Mouse (Mus musculus): ENCODE data around the gene Clic3. TPM values are rescaled to one million over a fixed set of nuclear protein-coding genes. Genes with fewer than 3 reads are reported as not detected.

The Clic3 gene
- polyA plus RNA-seq, 1 experiment from 2014 or later, result 3.3 TPM

DNA sequence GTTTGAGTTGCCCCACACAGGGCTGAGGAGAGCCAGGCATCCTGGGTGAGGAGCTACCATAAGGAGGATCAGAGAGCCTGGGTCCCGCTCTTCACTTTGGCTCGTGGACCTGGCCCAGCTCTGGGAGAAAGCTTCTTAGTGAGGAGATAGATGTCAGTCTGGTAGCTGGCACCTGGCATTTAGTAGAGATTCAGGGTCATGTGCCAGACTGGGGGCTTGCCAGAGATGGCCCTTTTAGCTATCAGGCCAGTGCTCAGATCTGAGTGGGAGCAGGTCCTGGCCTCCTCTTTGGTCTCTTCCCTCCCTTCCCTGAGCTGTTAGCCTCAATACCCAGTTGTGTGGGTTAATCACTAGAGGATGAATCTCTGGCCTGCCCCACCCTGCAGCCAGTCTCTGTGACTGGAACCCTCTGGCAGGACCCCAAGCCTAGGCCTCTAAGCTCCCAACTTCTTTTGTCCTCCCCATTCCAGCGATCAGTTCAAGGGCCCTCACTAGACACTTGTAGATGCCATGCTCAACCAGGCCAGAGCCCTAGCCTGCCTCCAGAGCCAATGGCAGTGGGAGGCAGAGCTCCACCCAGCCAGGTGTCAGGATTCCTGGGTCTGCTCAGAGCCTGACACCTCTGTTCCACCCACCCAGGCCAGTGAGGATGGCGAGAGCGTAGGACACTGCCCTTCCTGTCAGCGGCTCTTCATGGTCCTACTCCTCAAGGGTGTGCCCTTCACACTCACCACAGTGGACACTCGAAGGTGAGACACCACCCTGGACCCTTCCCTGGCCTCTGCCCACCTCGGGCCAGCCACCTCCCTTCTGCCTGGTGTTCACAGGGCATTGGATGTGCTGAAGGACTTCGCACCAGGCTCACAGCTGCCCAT lies 621 bp downstream of the Clic3 start:
- Histone ChIP-seq H3K27me3 (no peaks in the 10 kb centered on the region), H3K4me2 (replicated peaks) (no peak overlapping the region), H3K27ac (replicated peaks) (no peak overlapping the region), H3K36me3 (no peaks in the 10 kb centered on the region), H3K4me3 (no peak overlapping the region), H3K4me1 (peaks cover 26% of the 10 kb centered on the region), H3K9me3 (no peaks in the 10 kb centered on the region), H3K9ac (replicated peaks) (no peak overlapping the region)
- 86% methylated on average over 9 of the region's 9 CpGs for WGBS
- no peak for ATAC-seq (replicated peaks)

DNA sequence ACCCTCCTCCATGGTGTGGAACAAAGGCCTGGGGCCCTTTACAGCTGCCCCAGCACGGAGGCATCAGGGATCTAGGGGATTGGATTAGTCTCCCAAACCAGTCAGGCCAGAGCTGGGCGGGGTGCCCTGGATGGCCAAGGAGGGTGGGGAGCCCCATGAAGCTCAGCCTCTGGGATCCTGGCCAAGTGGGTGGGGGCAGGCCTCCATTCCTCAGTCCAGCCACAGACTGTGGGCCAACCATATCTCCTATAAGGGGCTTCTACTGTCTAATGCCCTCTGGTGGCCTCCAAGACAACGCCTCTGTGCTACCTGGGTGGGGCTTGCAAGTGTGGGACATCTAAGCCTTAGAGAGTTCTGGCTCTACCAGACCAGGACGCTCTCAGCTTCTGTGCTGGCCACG lies 2.3 kb downstream of the Clic3 start:
- Histone ChIP-seq H3K4me1 (peaks cover 26% of the 10 kb centered on the region), H3K4me2 (replicated peaks) (no peak overlapping the region), H3K36me3 (no peaks in the 10 kb centered on the region), H3K27me3 (no peaks in the 10 kb centered on the region), H3K9ac (replicated peaks) (no peak overlapping the region), H3K9me3 (no peaks in the 10 kb centered on the region), H3K4me3 (no peak overlapping the region), H3K27ac (replicated peaks) (no peak overlapping the region)
- 84% methylated on average over 5 of the region's 5 CpGs for WGBS
- no peak for ATAC-seq (replicated peaks)

DNA sequence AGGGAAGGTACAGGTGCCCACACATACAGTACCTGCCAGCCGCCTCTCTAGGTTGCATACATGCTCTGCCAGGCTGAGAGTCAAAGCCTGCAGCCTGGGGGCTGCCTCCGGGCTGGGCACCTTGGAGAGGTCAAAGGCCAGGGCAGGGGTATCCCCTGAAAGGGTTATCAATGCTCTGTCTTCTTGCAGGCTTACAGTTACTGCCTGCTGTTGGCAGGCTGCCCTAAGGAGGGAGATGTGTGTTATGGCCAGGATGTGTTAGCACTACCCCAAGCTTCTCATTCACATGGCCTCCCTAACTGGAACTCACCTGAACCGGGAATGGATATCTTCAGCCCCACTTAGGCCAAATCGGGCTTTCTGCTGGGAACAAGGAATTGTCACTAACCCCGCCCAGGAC lies 3.5 kb downstream of the Clic3 start:
- peak overlapping the region; percentile 90 for H3K4me2 ChIP-seq (replicated peaks)
- H3K4me1 ChIP-seq, result peaks cover 26% of the 10 kb centered on the region
- peak overlapping the region; percentile 88 for H3K9ac ChIP-seq (replicated peaks)
- no peaks in the 10 kb centered on the region for H3K9me3 ChIP-seq
- H3K27ac ChIP-seq (replicated peaks), result peak overlapping the region; percentile 99
- ATAC-seq (replicated peaks), result peak; percentile 38
- H3K27me3 ChIP-seq, result no peaks in the 10 kb centered on the region
- 27% methylated on average over 5 of the region's 5 CpGs for WGBS
- peak overlapping the region; percentile 83 for H3K4me3 ChIP-seq
- H3K36me3 ChIP-seq, result no peaks in the 10 kb centered on the region

- peak within 1 kb of the TSS; percentile 90 for H3K4me2 ChIP-seq (replicated peaks)
- no peaks in the 10 kb centered on the region for H3K27me3 ChIP-seq
- H3K36me3 ChIP-seq, result no peaks in the 10 kb centered on the region
- H3K27ac ChIP-seq (replicated peaks), result peak within 1 kb of the TSS; percentile 99
- ATAC-seq (replicated peaks), result peak; percentile 90
- no peaks in the 10 kb centered on the region for H3K9me3 ChIP-seq
- WGBS, result under 1% methylated on average over 48 of the region's 48 CpGs
- H3K9ac ChIP-seq (replicated peaks), result peak within 1 kb of the TSS; percentile 88
- H3K4me3 ChIP-seq, result peak within 1 kb of the TSS; percentile 83
- H3K4me1 ChIP-seq, result peaks cover 26% of the 10 kb centered on the region
These were observed 4.1 kb downstream of the Clic3 start, which contains the start of gene Paxx for GRCm38 (mm10) chr2:25460551-25461309. TSS of gene Paxx (minus strand) at chr2:25461094.

GRCm38 (mm10) chr2:25461407-25461806 lies 4.8 kb downstream of the Clic3 start:
- 22% methylated on average over 3 of the region's 3 CpGs for WGBS
- Histone ChIP-seq H3K4me1 (peaks cover 26% of the 10 kb centered on the region), H3K27me3 (no peaks in the 10 kb centered on the region), H3K27ac (replicated peaks) (peak overlapping the region; percentile 99), H3K4me2 (replicated peaks) (peak overlapping the region; percentile 90), H3K9ac (replicated peaks) (peak overlapping the region; percentile 88), H3K4me3 (peak overlapping the region; percentile 83), H3K9me3 (no peaks in the 10 kb centered on the region), H3K36me3 (no peaks in the 10 kb centered on the region)
- ATAC-seq (replicated peaks), result peak; percentile 1; the same call in 1 of the 2 replicates

- Histone ChIP-seq H3K4me3 (no peak overlapping the region), H3K36me3 (no peaks in the 10 kb centered on the region), H3K4me2 (replicated peaks) (no peak overlapping the region), H3K9me3 (no peaks in the 10 kb centered on the region), H3K4me1 (peaks cover 27% of the 10 kb centered on the region), H3K27ac (replicated peaks) (no peak overlapping the region), H3K27me3 (no peaks in the 10 kb centered on the region), H3K9ac (replicated peaks) (no peak overlapping the region)
- no peak for ATAC-seq (replicated peaks)
- WGBS, result 85% methylated on average over 3 of the region's 3 CpGs
These were observed 7.0 kb downstream of the Clic3 start for GRCm38 (mm10) chr2:25463630-25464029.

- H3K9me3 ChIP-seq, result no peaks in the 10 kb centered on the region
- 85% methylated on average over 2 of the region's 2 CpGs for WGBS
- no peak overlapping the region for H3K9ac ChIP-seq (replicated peaks)
- no peak for ATAC-seq (replicated peaks)
- H3K27me3 ChIP-seq, result no peaks in the 10 kb centered on the region
- no peak overlapping the region for H3K4me2 ChIP-seq (replicated peaks)
- no peaks in the 10 kb centered on the region for H3K36me3 ChIP-seq
- H3K27ac ChIP-seq (replicated peaks), result no peak overlapping the region
- H3K4me1 ChIP-seq, result peaks cover 26% of the 10 kb centered on the region
- no peak overlapping the region for H3K4me3 ChIP-seq
These were observed 8.6 kb downstream of the Clic3 start for GRCm38 (mm10) chr2:25465256-25465655.

- no peak overlapping the region for H3K9ac ChIP-seq (replicated peaks)
- ATAC-seq (replicated peaks), result no peak
- H3K36me3 ChIP-seq, result no peaks in the 10 kb centered on the region
- H3K27ac ChIP-seq (replicated peaks), result no peak overlapping the region
- 34% methylated on average over 10 of the region's 10 CpGs for WGBS
- no peak overlapping the region for H3K4me2 ChIP-seq (replicated peaks)
- no peaks in the 10 kb centered on the region for H3K9me3 ChIP-seq
- peaks cover 24% of the 10 kb centered on the region for H3K4me1 ChIP-seq
- H3K27me3 ChIP-seq, result no peaks in the 10 kb centered on the region
- H3K4me3 ChIP-seq, result no peak overlapping the region
These were observed 9.4 kb downstream of the Clic3 start for GRCm38 (mm10) chr2:25465816-25466635.

DNA sequence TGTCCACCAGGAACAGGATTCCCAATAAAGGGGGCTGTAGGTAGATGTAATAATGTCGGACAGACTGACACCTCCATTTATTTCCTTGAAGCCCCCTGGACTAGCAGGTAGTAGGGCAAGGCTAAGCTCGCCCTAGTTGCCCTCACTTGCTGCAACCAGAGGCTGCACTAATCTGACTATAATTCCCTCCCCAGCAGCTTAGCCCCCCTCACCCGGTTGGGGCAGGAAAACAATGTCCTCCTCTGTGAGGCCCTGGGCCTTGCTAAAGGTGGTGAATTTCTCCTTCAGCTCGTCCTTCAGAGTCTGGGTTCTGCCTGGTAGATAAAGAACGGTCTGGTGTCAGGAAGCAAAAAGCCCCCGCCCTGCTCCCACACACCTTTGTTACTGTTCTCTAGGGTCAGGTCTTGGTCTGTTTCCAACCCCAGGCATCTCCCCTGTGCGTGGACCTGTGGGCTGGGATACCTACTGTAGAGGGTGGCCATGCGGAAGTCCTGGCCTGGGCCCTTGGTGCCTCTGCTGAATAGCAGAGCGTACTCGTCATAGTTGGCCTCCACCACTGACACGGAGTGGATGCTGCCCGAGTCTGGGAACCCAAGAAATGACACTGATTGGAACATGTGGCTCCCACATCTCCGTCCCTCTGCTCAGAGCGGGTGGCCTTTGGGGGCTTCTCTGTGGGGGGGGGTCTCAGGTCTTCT lies 11.1 kb downstream of the Clic3 start:
- H3K9me3 ChIP-seq, result no peaks in the 10 kb centered on the region
- no peak overlapping the region for H3K4me3 ChIP-seq
- WGBS, result 70% methylated on average over 14 of the region's 14 CpGs

GRCm38 (mm10) chr2:25468962-25469915 lies 12.6 kb downstream of the Clic3 start:
- H3K4me1 ChIP-seq, result peaks cover 16% of the 10 kb centered on the region
- ATAC-seq (replicated peaks), result peak; percentile 78
- H3K9ac ChIP-seq (replicated peaks), result no peak overlapping the region
- H3K27ac ChIP-seq (replicated peaks), result peak overlapping the region; percentile 54
- 73% methylated on average over 10 of the region's 10 CpGs for WGBS
- no peaks in the 10 kb centered on the region for H3K36me3 ChIP-seq
- no peak overlapping the region for H3K4me3 ChIP-seq
- H3K4me2 ChIP-seq (replicated peaks), result no peak overlapping the region
- H3K27me3 ChIP-seq, result no peaks in the 10 kb centered on the region
- H3K9me3 ChIP-seq, result no peaks in the 10 kb centered on the region

More for the DNA sequence above, 11.1 kb downstream of the Clic3 start:
- H3K4me2 ChIP-seq (replicated peaks), result no peak overlapping the region
- H3K27ac ChIP-seq (replicated peaks), result no peak overlapping the region
- no peaks in the 10 kb centered on the region for H3K27me3 ChIP-seq
- peaks cover 16% of the 10 kb centered on the region for H3K4me1 ChIP-seq
- H3K9ac ChIP-seq (replicated peaks), result no peak overlapping the region
- ATAC-seq (replicated peaks), result no peak
- H3K36me3 ChIP-seq, result no peaks in the 10 kb centered on the region

All from forebrain, embryonic 15.5 days (tissue).